Mouse (Mus musculus) liver, embryonic 16.5 days (tissue): Measurements from ENCODE around the gene Klf1. TPM values are rescaled to one million over a fixed set of nuclear protein-coding genes. Genes with fewer than 3 reads are reported as not detected.

Experiments used
- ATAC-seq: fragments of 200-750 bp; cut with Nextera tagmentation; 2 replicates; pipeline ENCODE4 v1.8.0; 2017; ENCODE audit warnings: low read depth, mild to moderate bottlenecking, moderate number of reproducible peaks, moderate library complexity
- H3K27ac ChIP-seq: fragments of 300-500 bp; sonication (generic); 2 replicates; pipeline ENCODE4 v1.5.1; 2014; ENCODE audit warnings: mild to moderate bottlenecking, low read length
- H3K27me3 ChIP-seq: fragments of 300-500 bp; sonication (generic); 2 replicates; pipeline ENCODE4 v1.6.1; 2014; ENCODE audit warnings: low read depth, low read length, mixed read lengths; ENCODE audit not compliant: control insufficient read depth, insufficient read depth
- H3K36me3 ChIP-seq: fragments of 300-500 bp; sonication (generic); 2 replicates; pipeline ENCODE4 v1.6.1; 2014; ENCODE audit warnings: mild to moderate bottlenecking; ENCODE audit not compliant: control insufficient read depth, insufficient read depth
- H3K4me1 ChIP-seq: fragments of 300-500 bp; sonication (generic); 2 replicates; pipeline ENCODE4 v1.6.1; 2014; ENCODE audit warnings: low read depth, low read length, mixed read lengths; ENCODE audit not compliant: control insufficient read depth
- H3K4me2 ChIP-seq: fragments of 300-500 bp; sonication (generic); 2 replicates; pipeline ENCODE4 v1.6.1; 2014; ENCODE audit warnings: low read depth, low read length, mixed read lengths
- H3K4me3 ChIP-seq: fragments of 300-500 bp; sonication (generic); 2 replicates; pipeline ENCODE4 v1.5.1; 2014; ENCODE audit warnings: low read depth, mild to moderate bottlenecking, low read length
- H3K9ac ChIP-seq: fragments of 300-500 bp; sonication (generic); 2 replicates; pipeline ENCODE4 v1.6.1; 2014; ENCODE audit warnings: low read depth, low read length
- H3K9me3 ChIP-seq: fragments of 300-500 bp; sonication (generic); replicated peaks from 2 replicates; pipeline ENCODE4 v1.6.1; 2016; ENCODE audit warnings: low read length; ENCODE audit not compliant: control insufficient read depth
- WGBS: fragments of 180-500 bp; shearing (Covaris S2); extraction: QIAGEN DNeasy Blood & Tissue Kit; methylation state at CpG from one replicate; pipeline ENCODE4 v1.1.7; 2014; ENCODE audit not compliant: insufficient replicate concordance; 5-methylcytosine and 5-hydroxymethylcytosine counted together
- polyA plus RNA-seq: library from polyadenylated mRNA; unstranded; fragments of >200 nt; fragmentation: Nextera tagmentation; extraction: Ambion mirVana; gene quantifications from 2 replicates; pipeline ENCODE4 v1.2.1, GENCODE M21; 2015

Klf1 gene
- 394 and 409 TPM in 2 replicates for polyA plus RNA-seq

DNA sequence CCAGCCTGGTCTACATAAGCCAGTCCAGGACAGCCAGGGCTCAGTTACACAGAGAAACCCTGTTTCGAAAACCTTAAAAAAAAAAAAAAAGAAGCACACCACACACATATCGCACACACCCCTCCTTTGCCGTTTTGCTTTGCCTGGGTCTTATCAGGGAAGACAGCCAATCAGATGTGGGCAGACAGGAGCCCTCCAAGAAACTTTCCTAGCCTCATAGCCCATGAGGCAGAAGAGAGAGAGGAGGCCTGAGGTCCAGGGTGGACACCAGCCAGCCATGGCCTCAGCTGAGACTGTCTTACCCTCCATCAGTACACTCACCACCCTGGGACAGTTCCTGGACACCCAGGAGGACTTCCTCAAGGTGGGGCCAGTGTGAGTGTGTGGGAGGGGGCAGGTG lies at the start of gene Klf1:
Gene Klf1 (plus strand): TSS at position 177 of the 400 bp plus-strand sequence.
- Histone ChIP-seq H3K4me2 (peak within 1 kb of the TSS; percentile 96), H3K9ac (peak within 1 kb of the TSS; percentile 99), H3K4me1 (peaks cover 45% of the 10 kb centered on the region), H3K9me3 (no peaks in the 10 kb centered on the region), H3K36me3 (peaks cover 33% of the 10 kb centered on the region), H3K27me3 (no peaks in the 10 kb centered on the region), H3K27ac (peak within 1 kb of the TSS; percentile 100), H3K4me3 (peak within 1 kb of the TSS; percentile 97)
- 23% methylated on average over 3 of the region's 3 CpGs for WGBS
- ATAC-seq = peak; percentile 77

DNA sequence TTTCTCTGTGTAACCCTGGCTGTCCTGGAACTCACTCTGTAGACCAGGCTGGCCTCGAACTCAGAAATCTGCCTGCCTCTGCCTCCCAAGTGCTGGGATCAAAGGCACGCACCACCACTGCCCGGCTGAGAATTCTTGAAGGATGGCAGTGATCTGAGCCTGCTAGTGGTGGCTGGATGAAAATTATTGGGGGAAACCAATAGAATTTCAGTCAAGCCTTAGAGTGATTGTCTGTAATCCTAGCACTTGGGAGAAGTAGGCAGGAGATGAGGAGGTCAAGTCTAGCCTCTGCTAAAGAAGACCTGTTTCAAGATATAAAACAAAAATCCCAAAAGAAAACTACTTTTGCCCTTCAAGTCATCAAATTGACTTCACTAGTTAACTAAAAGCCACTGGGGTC lies 45.3 kb upstream of the Klf1 start:
- peaks cover 23% of the 10 kb centered on the region for H3K4me1 ChIP-seq
- peak overlapping the region; percentile 97 for H3K4me3 ChIP-seq
- H3K4me2 ChIP-seq = peak overlapping the region; percentile 87
- no peak overlapping the region for H3K9ac ChIP-seq
- no peaks in the 10 kb centered on the region for H3K27me3 ChIP-seq
- no peak for ATAC-seq
- H3K9me3 ChIP-seq = no peaks in the 10 kb centered on the region
- peaks cover 17% of the 10 kb centered on the region for H3K36me3 ChIP-seq
- peak overlapping the region; percentile 90; the same call in 1 of the 2 replicates for H3K27ac ChIP-seq
- whole genome bisulfite sequencing = 92% methylated on average over 3 of the region's 3 CpGs

DNA sequence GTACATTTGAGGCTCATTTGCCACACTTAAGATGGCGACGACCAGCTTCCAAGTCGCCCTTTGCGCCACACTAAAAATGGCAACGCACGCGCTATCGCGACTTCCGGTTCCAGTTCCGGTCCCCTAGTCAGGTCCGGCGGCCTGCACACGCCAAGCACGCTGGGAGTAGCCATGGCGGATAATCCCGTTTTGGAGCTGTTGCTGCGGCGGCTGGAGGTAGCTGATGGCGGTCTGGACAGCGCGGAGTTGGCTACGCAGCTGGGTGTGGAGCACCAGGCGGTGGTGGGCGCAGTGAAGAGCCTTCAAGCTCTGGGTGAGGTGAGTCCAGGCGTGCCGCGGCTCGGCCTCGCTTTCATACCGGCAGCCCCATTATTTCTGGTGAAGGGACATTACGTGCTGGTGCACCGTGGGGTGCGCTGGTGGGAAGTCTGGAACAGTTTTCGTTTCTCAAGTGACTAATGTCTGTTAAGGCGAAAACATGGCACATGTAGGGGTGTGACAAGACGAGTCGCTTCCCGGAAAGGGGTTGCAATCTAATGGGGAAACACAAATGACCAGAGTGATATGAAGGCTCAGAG lies 44.8 kb upstream of the Klf1 start, which contains the start of gene Farsa:
Gene Farsa (plus strand): TSS at position 126 of the 578 bp plus-strand sequence.
- peak; percentile 95 for ATAC-seq
- peak within 1 kb of the TSS; percentile 97 for H3K4me3 ChIP-seq
- H3K4me2 ChIP-seq = peak within 1 kb of the TSS; percentile 87
- peaks cover 23% of the 10 kb centered on the region for H3K4me1 ChIP-seq
- no peaks in the 10 kb centered on the region for H3K9me3 ChIP-seq
- peak within 1 kb of the TSS; percentile 90 for H3K27ac ChIP-seq
- H3K36me3 ChIP-seq = peaks cover 20% of the 10 kb centered on the region
- WGBS = under 1% methylated on average over 39 of the region's 39 CpGs
- H3K27me3 ChIP-seq = no peaks in the 10 kb centered on the region
- H3K9ac ChIP-seq = peak within 1 kb of the TSS; percentile 94

DNA sequence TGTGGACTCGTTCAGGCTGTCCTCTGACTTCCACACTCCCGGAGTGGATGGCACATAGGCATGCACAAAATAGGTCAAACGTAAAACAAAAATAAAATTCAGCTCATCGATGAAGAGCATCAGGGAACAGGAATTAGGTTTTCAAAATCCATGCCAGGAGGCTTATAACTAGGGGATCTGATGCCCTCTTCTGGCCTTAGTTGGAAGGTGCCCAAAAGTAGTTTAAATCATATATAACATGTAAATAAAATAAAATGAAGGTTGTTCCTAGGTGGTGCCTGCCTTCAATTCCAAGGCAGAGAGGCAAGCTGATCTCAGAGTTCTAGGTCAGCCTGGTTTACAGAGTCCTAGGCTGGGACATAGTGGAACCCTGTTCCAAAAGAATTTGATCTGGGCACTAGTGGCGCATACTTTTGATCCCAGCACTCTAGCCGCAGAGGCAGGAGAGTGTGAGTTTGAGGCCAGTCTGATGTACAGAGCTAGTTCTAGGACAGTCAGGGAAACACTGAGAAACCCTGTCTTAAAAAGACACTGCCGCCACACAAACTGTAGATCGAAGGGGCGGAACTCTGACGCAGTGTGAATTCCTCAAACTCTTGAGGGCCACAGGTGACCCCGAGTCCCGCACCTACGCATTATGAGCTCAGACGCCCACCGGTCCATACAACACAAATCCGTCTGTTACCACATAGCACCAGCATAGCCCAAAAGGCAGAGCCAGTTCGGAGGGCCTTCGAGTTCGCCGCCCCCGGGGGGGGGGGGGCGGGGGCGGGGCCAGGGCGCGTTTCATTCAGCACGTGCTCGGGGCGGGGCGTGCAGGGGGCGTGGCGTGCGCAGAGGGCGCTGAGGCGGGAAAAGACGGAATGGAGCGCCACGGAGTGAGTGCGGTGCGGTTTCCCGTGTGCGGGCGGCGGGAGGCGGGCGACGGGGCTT lies 30.1 kb upstream of the Klf1 start, which contains the start of gene Syce2:
Gene Syce2 (plus strand): TSS at position 736 of the 933 bp plus-strand sequence.
- H3K27ac ChIP-seq = peak within 1 kb of the TSS; percentile 92

DNA sequence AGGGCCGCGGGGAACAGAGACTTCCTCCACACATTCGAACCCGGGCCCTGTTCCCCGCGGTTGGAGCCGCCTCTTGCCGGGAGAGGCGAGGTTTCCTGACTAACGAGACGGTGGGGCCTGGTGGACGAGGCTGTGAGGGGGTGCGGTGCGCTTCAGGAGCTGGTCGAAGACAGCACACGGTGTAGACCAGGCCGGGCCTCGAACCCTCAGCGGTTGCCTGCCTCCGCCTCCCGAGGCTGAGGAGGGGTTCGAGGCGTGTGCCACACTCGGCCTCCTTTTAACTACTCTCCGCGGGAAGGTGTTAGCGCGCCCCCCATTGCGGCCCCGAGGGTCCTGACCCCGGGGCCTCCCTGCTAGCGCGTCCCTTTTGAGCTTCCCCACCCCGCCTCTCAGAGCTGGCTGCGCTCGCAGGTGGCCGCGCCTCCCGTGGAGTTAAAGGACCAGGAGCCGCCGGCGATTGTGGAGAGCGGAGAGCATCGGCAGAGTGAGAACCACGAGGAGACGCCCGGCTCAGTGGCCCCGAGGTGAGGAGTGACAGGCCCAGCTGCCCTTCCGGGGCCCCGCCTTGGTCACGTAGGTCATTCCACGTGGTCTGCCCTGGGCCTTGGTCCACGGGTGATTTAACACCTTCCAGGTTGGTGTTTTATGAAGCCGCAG lies 29.3 kb upstream of the Klf1 start:
- peak; percentile 58 for ATAC-seq
- Histone ChIP-seq H3K27ac (peak overlapping the region; percentile 92), H3K36me3 (peaks cover 15% of the 10 kb centered on the region), H3K4me2 (peak overlapping the region; percentile 100), H3K9me3 (no peaks in the 10 kb centered on the region), H3K4me1 (peaks cover 34% of the 10 kb centered on the region), H3K9ac (peak overlapping the region; percentile 78), H3K4me3 (peak overlapping the region; percentile 71), H3K27me3 (no peaks in the 10 kb centered on the region)
- WGBS = 2% methylated on average over 54 of the region's 54 CpGs

More for the DNA sequence above, 30.1 kb upstream of the Klf1 start, which contains the start of gene Syce2:
- H3K4me1 ChIP-seq = peaks cover 34% of the 10 kb centered on the region
- no peaks in the 10 kb centered on the region for H3K9me3 ChIP-seq
- peaks cover 22% of the 10 kb centered on the region for H3K36me3 ChIP-seq
- no peaks in the 10 kb centered on the region for H3K27me3 ChIP-seq
- 7% methylated on average over 42 of the region's 46 CpGs for WGBS
- peak; percentile 77 for ATAC-seq
- peak within 1 kb of the TSS; percentile 78 for H3K9ac ChIP-seq
- peak within 1 kb of the TSS; percentile 100 for H3K4me2 ChIP-seq
- H3K4me3 ChIP-seq = peak within 1 kb of the TSS; percentile 71

DNA sequence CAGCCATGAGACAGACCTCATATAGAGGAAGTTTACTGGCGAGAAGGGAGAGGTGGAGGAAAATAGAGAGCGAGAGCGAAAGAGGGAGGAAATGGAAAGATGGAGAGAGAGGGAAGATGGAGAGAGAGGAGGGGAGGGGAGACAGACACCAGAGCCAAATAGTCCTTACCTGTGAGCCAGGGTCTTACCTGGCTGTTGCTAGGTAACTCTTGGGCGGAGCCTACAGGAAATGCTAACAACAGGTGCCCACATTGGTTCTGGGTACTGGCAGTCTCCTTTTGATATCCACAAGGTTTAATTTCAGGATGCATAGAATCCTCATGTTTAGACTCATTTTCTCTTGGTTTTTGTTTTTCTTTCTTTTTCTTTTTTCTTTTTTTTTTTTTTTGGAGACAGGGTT lies 28.7 kb upstream of the Klf1 start:
- H3K9me3 ChIP-seq = no peaks in the 10 kb centered on the region
- peaks cover 9% of the 10 kb centered on the region for H3K36me3 ChIP-seq
- no peak overlapping the region; the same call in 1 of the 2 replicates for H3K27ac ChIP-seq
- no peak for ATAC-seq
- H3K4me1 ChIP-seq = peaks cover 34% of the 10 kb centered on the region
- H3K9ac ChIP-seq = peak overlapping the region; percentile 78
- H3K27me3 ChIP-seq = no peaks in the 10 kb centered on the region
- WGBS = 66% methylated on average over 4 of the region's 4 CpGs
- H3K4me2 ChIP-seq = peak overlapping the region; percentile 100
- peak overlapping the region; percentile 71 for H3K4me3 ChIP-seq

DNA sequence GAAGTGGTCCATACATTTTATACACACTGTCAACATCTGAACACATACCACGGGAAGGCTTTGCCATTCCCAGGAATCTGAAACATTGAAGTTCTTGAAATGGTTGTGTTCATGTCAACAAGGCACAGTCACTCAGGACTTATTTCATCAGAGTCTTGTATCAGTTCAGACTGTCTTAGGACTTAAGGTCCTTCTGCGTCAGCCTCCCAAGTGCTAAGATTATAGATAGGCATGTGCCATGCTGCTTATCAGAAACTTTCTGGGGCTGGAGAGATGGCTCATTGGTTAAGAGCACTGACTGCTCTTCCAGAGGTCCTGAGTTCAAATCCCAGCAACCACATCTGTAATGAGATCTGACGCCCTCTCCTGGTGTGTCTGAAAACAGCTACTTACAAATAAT lies 27.4 kb upstream of the Klf1 start:
- H3K9ac ChIP-seq = no peak overlapping the region
- H3K27me3 ChIP-seq = no peaks in the 10 kb centered on the region
- H3K4me2 ChIP-seq = no peak overlapping the region
- WGBS = 57% methylated on average over 3 of the region's 3 CpGs
- no peaks in the 10 kb centered on the region for H3K36me3 ChIP-seq
- peak overlapping the region; percentile 66 for H3K27ac ChIP-seq
- peaks cover 40% of the 10 kb centered on the region for H3K4me1 ChIP-seq
- H3K9me3 ChIP-seq = no peaks in the 10 kb centered on the region
- no peak overlapping the region for H3K4me3 ChIP-seq
- ATAC-seq = peak; percentile 35

DNA sequence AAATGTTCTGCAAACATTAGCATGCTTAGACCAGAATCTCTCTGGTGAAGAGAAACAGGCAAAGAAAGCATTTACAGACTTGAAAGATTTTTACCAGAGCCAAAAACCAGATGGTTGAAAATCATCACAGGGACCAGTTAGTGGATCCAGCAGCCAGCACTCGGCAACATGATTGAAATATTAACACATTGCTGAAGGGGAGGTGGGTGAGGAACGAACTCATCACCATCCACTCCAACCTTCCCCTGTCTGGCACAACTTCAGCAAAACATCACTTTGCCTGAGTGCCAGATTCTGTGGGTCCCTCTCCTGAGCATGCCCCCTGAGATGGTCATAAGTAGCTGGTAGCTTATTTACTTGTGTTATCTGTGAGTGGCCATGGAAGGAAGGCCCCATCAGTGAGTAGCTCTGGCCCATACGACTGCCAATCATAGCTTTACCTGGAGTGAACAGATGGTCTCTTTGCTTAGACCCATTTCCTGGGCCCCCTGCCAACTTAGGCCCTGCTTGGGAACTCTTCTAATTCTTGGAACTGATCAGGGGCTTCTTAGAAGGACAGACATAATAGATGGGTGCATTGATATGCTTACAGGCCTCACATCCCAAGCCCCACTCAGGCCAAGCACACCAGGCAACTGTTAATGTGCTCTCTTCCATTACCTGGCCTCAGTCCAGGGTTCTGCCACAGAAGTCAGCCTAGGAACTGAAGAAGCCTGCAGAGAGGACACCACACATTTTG lies 24.3 kb upstream of the Klf1 start:
- WGBS = 61% methylated on average over 3 of the region's 3 CpGs
- no peak for ATAC-seq

More for the DNA sequence above, 24.3 kb upstream of the Klf1 start:
- H3K4me3 ChIP-seq = no peak overlapping the region
- no peaks in the 10 kb centered on the region for H3K27me3 ChIP-seq
- no peaks in the 10 kb centered on the region for H3K36me3 ChIP-seq
- H3K9me3 ChIP-seq = no peaks in the 10 kb centered on the region
- no peak overlapping the region for H3K9ac ChIP-seq
- H3K4me2 ChIP-seq = no peak overlapping the region
- peaks cover 29% of the 10 kb centered on the region for H3K4me1 ChIP-seq
- no peak overlapping the region for H3K27ac ChIP-seq
